Mouse (Mus musculus) lung, embryonic 15.5 days (tissue): ENCODE measurements at regions not wholly inside any gene's neighbourhood (a gene's known extent, or its start where the extent isn't known, plus 50 kb on each side); places are given as distances from the start of the nearest gene placed in this dataset.
"Not testable (repeated sequence)": the region's sequence is repeated elsewhere in the genome, so short reads cannot be mapped to it uniquely, and the experiment has no call there.

ENCODE experiments used
- ATAC-seq: fragments of 200-750 bp; cut with Nextera tagmentation; 2 replicates; pipeline ENCODE4 v1.8.0; 2017; ENCODE audit warnings: moderate number of reproducible peaks, borderline replicate concordance; ENCODE audit not compliant: low FRiP score, low TSS enrichment; ENCODE audit errors: extremely low read depth
- H3K27ac ChIP-seq: fragments of 300-500 bp; sonication (generic); 2 replicates; pipeline ENCODE4 v1.5.1; 2015; ENCODE audit warnings: moderate library complexity, mild to moderate bottlenecking, inconsistent platforms
- H3K27me3 ChIP-seq: fragments of 300-500 bp; sonication (generic); 2 replicates; pipeline ENCODE4 v1.6.1; 2015; ENCODE audit warnings: inconsistent platforms
- H3K36me3 ChIP-seq: fragments of 300-500 bp; sonication (generic); 2 replicates; pipeline ENCODE4 v1.6.1; 2015; ENCODE audit warnings: inconsistent platforms
- H3K4me1 ChIP-seq: fragments of 300-500 bp; sonication (generic); 2 replicates; pipeline ENCODE4 v1.6.1; 2015; ENCODE audit warnings: inconsistent platforms
- H3K4me2 ChIP-seq: fragments of 300-500 bp; sonication (generic); 2 replicates; pipeline ENCODE4 v1.6.1; 2015; ENCODE audit warnings: inconsistent platforms, mild to moderate bottlenecking, moderate library complexity
- H3K4me3 ChIP-seq: fragments of 300-500 bp; sonication (generic); 2 replicates; pipeline ENCODE4 v1.5.1; 2015; ENCODE audit warnings: mild to moderate bottlenecking, inconsistent platforms
- H3K9ac ChIP-seq: fragments of 300-500 bp; sonication (generic); 2 replicates; pipeline ENCODE4 v1.6.1; 2015; ENCODE audit warnings: inconsistent platforms
- H3K9me3 ChIP-seq: fragments of 300-500 bp; sonication (generic); 2 replicates; pipeline ENCODE4 v1.6.1; 2016; ENCODE audit warnings: inconsistent platforms
- WGBS: fragments of 180-500 bp; shearing (Covaris S2); methylation state at CpG from one replicate; pipeline ENCODE4 v1.1.7; 2015; 5-methylcytosine and 5-hydroxymethylcytosine counted together

- ATAC-seq = no peak
- Histone ChIP-seq H3K4me1 (no peaks in the 10 kb centered on the region), H3K9me3 (no peaks in the 10 kb centered on the region), H3K27me3 (no peaks in the 10 kb centered on the region), H3K36me3 (no peaks in the 10 kb centered on the region), H3K4me3 (no peak overlapping the region), H3K4me2 (no peak overlapping the region), H3K9ac (no peak overlapping the region), H3K27ac (no peak overlapping the region)
- WGBS = 82% methylated on average over 3 of the region's 3 CpGs
These were observed 241.4 kb downstream of the Bcl11a start for GRCm38 (mm10) chr11:24319222-24319621.

DNA sequence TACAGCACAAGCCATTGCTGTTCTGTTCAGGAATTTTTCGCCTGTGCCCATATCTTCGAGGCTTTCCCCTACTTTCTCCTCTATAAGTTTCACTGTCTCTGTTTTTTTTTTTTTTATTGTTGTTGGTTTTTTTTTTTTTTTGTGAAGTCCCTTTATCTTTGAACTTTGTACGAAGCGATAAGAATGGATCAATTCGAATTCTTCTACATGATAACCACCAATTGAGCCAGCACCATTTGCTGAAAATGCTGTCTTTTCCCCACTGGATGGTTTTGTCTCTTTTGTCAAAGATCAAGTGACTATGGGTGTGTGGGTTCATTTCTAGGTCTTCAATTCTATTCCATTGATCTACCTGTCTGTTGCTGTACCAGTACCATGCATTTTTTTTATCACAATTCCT lies 244.6 kb downstream of the Bcl11a start:
- H3K27me3 ChIP-seq, H3K9me3 ChIP-seq, H3K4me2 ChIP-seq, H3K27ac ChIP-seq, ATAC-seq, H3K4me3 ChIP-seq, H3K4me1 ChIP-seq, H3K36me3 ChIP-seq, H3K9ac ChIP-seq: not testable (repeated sequence)
- WGBS = 88% methylated on average over 5 of the region's 5 CpGs

DNA sequence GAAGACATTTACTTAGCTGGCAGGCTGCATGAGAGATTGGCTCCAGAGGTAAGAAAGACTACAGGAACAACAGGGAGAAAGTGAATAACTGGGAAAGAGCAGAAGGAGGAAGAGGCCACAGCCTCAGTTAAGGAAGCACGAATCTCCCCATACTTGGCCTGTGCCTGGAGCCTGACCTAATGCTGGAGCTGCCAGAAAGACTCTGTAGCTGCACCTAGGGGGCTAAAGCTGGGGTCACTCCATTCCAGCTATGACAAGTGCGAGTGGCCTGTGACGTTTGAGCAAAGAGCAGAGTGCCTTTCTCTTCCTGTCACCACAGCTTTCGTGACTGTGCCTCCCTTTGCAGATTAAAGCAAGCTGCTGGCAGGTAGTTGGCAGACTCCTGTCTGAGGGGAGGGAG lies 250.6 kb downstream of the Bcl11a start:
- H3K4me2 ChIP-seq = no peak overlapping the region
- ATAC-seq = no peak
- H3K4me1 ChIP-seq = no peaks in the 10 kb centered on the region
- no peak overlapping the region for H3K27ac ChIP-seq
- H3K9ac ChIP-seq = no peak overlapping the region
- H3K4me3 ChIP-seq = no peak overlapping the region
- H3K36me3 ChIP-seq = no peaks in the 10 kb centered on the region
- H3K27me3 ChIP-seq = no peaks in the 10 kb centered on the region
- no peaks in the 10 kb centered on the region for H3K9me3 ChIP-seq
- WGBS = 35% methylated on average over 4 of the region's 4 CpGs

- Histone ChIP-seq H3K9me3 (no peaks in the 10 kb centered on the region), H3K36me3 (no peaks in the 10 kb centered on the region), H3K9ac (no peak overlapping the region), H3K4me2 (no peak overlapping the region), H3K4me1 (no peaks in the 10 kb centered on the region), H3K4me3 (no peak overlapping the region), H3K27ac (no peak overlapping the region), H3K27me3 (no peaks in the 10 kb centered on the region)
- ATAC-seq = no peak
- 79% methylated on average over 10 of the region's 10 CpGs for WGBS
These were observed 252.7 kb downstream of the Bcl11a start for GRCm38 (mm10) chr11:24330366-24331124.

DNA sequence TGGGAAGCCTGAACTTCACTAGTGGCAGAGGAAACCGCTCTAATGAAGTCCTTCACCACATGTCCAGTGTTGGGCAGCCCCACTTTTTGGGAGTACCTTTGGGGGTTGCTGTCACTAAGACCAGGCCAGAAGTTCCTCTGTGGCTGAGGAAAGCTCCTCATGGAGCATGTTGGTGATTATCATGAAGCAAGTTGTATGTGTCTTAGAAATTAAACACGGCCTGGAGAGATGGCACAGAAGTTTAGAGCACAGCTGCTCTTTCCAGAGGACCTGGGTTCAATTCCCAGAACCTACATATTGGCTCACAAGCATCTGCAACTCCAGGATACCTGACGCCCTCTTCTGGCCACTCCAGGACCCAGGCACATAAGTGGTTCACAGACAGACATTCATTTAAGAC lies 254.4 kb downstream of the Bcl11a start:
- H3K9ac ChIP-seq = no peak overlapping the region
- H3K4me1 ChIP-seq = no peaks in the 10 kb centered on the region
- H3K4me2 ChIP-seq = no peak overlapping the region
- no peaks in the 10 kb centered on the region for H3K27me3 ChIP-seq
- no peak for ATAC-seq
- H3K9me3 ChIP-seq = no peaks in the 10 kb centered on the region
- no peak overlapping the region for H3K27ac ChIP-seq
- H3K4me3 ChIP-seq = no peak overlapping the region
- no peaks in the 10 kb centered on the region for H3K36me3 ChIP-seq
- WGBS = 79% methylated on average over 3 of the region's 3 CpGs

DNA sequence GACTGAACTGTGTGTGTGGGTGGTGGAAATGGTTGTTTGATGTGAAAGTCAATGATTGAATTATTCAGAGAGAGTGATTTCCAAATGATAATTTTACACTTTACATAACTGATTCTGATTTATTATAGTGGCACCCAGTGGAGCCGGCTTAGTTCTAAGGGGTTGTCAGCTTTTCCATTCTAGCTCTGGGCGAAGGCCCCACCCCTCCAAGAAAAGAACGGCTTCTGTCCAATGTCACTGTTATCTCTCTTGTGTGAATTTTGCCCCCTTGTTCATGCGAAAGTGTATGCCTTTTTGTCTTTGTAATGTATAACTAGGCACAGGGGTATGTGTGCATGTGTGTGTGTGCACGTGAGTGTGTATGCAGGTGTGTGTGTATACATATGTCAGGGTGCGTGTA lies 255.3 kb downstream of the Bcl11a start:
- H3K4me3 ChIP-seq = no peak overlapping the region
- no peak overlapping the region for H3K27ac ChIP-seq
- no peaks in the 10 kb centered on the region for H3K36me3 ChIP-seq
- 72% methylated on average over 6 of the region's 6 CpGs for WGBS
- ATAC-seq = no peak
- no peaks in the 10 kb centered on the region for H3K4me1 ChIP-seq
- H3K9me3 ChIP-seq = no peaks in the 10 kb centered on the region
- no peaks in the 10 kb centered on the region for H3K27me3 ChIP-seq
- no peak overlapping the region for H3K4me2 ChIP-seq
- H3K9ac ChIP-seq = no peak overlapping the region

DNA sequence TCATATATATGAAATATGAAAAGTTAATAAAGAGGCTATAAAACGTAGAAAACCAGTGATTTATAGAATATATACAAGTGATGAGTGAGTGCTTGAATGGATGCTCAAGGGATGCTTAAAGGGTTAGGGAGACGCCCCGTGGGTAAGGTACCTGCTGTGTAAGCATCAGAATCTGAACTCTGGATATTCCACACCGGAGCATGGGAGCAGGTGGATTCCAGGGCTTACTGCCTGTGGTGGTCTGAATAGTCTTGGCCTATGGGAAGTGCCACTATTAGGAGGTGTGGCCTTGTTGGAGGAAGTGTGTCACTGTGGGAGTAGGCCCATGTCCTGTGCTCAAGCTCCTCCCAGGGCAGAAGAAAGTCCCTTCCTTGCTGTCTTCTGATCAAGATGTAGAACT lies 257.4 kb downstream of the Bcl11a start:
- WGBS = 84% methylated on average over 4 of the region's 4 CpGs
- ATAC-seq = no peak
- no peaks in the 10 kb centered on the region for H3K36me3 ChIP-seq
- H3K9me3 ChIP-seq = no peaks in the 10 kb centered on the region
- H3K4me2 ChIP-seq = no peak overlapping the region
- H3K27ac ChIP-seq = no peak overlapping the region
- H3K27me3 ChIP-seq = no peaks in the 10 kb centered on the region
- H3K4me1 ChIP-seq = no peaks in the 10 kb centered on the region
- H3K9ac ChIP-seq = no peak overlapping the region
- H3K4me3 ChIP-seq = no peak overlapping the region

DNA sequence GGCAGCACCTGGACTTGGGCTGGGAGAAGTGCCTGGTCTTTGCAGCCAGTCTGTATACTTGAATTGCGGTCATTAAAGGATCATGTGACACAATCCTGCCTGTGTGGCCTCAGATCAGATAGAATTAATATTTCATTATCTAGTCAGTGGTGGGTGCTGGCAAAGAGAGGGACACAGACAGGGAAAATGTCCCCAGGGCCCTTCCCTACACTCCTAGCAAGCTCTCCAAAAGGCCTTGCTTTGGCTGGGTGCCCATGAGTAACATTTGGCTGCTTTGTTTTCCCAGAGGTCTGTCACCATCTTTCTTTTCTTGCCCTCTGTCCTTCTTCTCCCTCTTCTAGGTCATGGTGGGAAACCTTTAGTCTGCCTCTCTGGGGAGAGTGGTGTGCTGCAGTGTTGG lies 260.3 kb downstream of the Bcl11a start:
- Histone ChIP-seq H3K4me1 (no peaks in the 10 kb centered on the region), H3K9ac (no peak overlapping the region), H3K4me2 (no peak overlapping the region), H3K27me3 (no peaks in the 10 kb centered on the region), H3K9me3 (no peaks in the 10 kb centered on the region), H3K27ac (no peak overlapping the region), H3K36me3 (no peaks in the 10 kb centered on the region), H3K4me3 (no peak overlapping the region)
- no peak for ATAC-seq
- 74% methylated on average over 1 of the region's 1 CpGs for WGBS

DNA sequence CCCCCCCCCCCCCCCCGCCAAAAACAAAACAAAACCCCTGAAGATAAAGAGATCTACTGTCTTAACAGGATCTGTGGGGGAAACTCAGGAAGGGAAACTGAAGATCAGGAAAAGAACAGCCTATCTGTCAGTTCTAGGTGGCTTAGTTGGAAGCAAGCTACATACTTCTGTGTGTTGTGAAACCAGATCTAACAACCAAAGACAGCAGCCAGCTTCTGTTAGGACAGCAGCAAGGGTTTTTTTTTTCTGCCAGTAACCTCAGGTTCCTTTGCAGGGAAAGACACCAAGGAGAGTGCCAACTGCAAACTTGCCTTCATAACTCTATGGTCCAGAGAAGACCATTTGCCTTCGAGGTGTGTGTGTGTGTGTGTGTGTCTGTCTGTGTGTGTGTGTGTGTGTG lies 261.2 kb downstream of the Bcl11a start:
- no peak overlapping the region for H3K4me3 ChIP-seq
- 81% methylated on average over 1 of the region's 2 CpGs for WGBS
- H3K27ac ChIP-seq = no peak overlapping the region
- no peak overlapping the region for H3K9ac ChIP-seq
- no peaks in the 10 kb centered on the region for H3K27me3 ChIP-seq
- no peaks in the 10 kb centered on the region for H3K9me3 ChIP-seq
- no peak overlapping the region for H3K4me2 ChIP-seq
- H3K36me3 ChIP-seq = no peaks in the 10 kb centered on the region
- ATAC-seq = no peak
- no peaks in the 10 kb centered on the region for H3K4me1 ChIP-seq

DNA sequence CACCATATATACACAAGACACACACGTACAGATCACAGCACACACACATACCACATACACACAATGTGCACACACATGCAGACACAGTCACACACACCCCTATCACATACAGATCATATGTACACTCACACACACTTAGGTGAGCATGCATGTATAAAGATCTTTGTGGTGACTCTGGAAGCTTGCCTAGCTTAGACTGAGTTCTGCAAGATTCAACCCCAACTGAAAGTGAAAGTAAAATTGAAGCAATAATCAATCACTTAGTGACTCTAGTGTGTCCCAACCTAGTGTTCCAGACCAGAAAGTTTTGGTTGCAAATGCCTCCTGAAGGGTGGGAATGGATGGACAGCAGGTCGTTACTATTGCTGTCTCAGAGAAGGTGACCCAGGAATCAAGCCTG lies 262.8 kb downstream of the Bcl11a start:
- no peak overlapping the region for H3K4me2 ChIP-seq
- no peak overlapping the region for H3K27ac ChIP-seq
- WGBS = 63% methylated on average over 2 of the region's 2 CpGs
- H3K9me3 ChIP-seq = no peaks in the 10 kb centered on the region
- no peaks in the 10 kb centered on the region for H3K27me3 ChIP-seq
- no peaks in the 10 kb centered on the region for H3K36me3 ChIP-seq
- no peak overlapping the region for H3K9ac ChIP-seq
- H3K4me1 ChIP-seq = no peaks in the 10 kb centered on the region
- no peak overlapping the region for H3K4me3 ChIP-seq
- ATAC-seq = no peak

- Histone ChIP-seq H3K27me3 (no peaks in the 10 kb centered on the region), H3K9ac (no peak overlapping the region), H3K9me3 (no peaks in the 10 kb centered on the region), H3K4me3 (no peak overlapping the region), H3K4me1 (no peaks in the 10 kb centered on the region), H3K27ac (no peak overlapping the region), H3K4me2 (no peak overlapping the region), H3K36me3 (no peaks in the 10 kb centered on the region)
- ATAC-seq = no peak
- 51% methylated on average over 3 of the region's 3 CpGs for WGBS
These were observed 263.8 kb downstream of the Bcl11a start for GRCm38 (mm10) chr11:24341650-24342049.

- H3K4me1 ChIP-seq = 0 out of 2 replicates have a peak, but pooled peaks cover 5% of the 10 kb centered on the region
- no peak overlapping the region for H3K4me2 ChIP-seq
- H3K9ac ChIP-seq = no peak overlapping the region
- H3K9me3 ChIP-seq = no peaks in the 10 kb centered on the region
- WGBS = 20% methylated on average over 2 of the region's 2 CpGs
- H3K4me3 ChIP-seq = no peak overlapping the region
- no peak overlapping the region for H3K27ac ChIP-seq
- no peaks in the 10 kb centered on the region for H3K27me3 ChIP-seq
- no peak for ATAC-seq
- no peaks in the 10 kb centered on the region for H3K36me3 ChIP-seq
These were observed 264.3 kb downstream of the Bcl11a start for GRCm38 (mm10) chr11:24342176-24342575.

DNA sequence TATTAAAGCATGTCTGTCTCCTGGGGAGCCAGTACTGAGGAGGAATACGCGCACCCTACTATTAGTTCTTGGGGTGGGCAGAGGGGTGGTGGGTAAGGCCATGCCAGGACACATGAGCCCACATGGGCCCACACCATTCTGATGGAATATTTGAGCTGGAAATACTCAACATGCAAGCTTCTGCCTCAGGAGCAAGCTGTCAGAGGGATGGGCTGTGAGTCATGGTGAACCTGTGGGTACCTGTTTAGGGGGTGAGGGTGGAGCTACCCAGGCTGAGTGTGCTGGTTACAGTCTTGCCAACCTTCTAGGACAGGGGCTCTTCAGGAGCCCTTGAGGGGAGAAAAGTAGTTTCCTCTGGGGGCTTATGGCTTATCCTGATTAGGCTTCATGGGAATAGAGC lies 264.9 kb downstream of the Bcl11a start:
- Histone ChIP-seq H3K9ac (no peak overlapping the region), H3K36me3 (no peaks in the 10 kb centered on the region), H3K4me3 (no peak overlapping the region), H3K9me3 (no peaks in the 10 kb centered on the region), H3K4me1 (0 out of 2 replicates have a peak, but pooled peaks cover 7% of the 10 kb centered on the region), H3K4me2 (no peak overlapping the region), H3K27me3 (no peaks in the 10 kb centered on the region), H3K27ac (no peak overlapping the region)
- ATAC-seq = no peak
- 91% methylated on average over 2 of the region's 2 CpGs for WGBS
